Mouse (Mus musculus) neutrophil, adult 5-6 weeks (primary cell): ENCODE results near the gene Sapcd2. TPM values are rescaled to one million over a fixed set of nuclear protein-coding genes. Genes with fewer than 3 reads are reported as not detected.

Experiments used
- ATAC-seq: fragments of 151-379, 151-347 bp; 2 replicates; pipeline ENCODE4 v1.8.0; 2017; ENCODE audit warnings: mild to moderate bottlenecking, moderate TSS enrichment; ENCODE audit not compliant: insufficient number of reproducible peaks, poor library complexity, low FRiP score, severe bottlenecking; ENCODE audit errors: extremely low read depth
- total RNA-seq: library from RNA; stranded (forward); fragments of 200-1000 nt; gene quantifications from 2 replicates; pipeline ENCODE4 v1.2.3, GENCODE M21; 2017

Gene Sapcd2
- total RNA-seq, 1 experiment from 2014 or later: not detected

GRCm38 (mm10) chr2:25365091-25365761, 6.9 kb upstream of the Sapcd2 start, which contains the start of gene Uap1l1:
TSS of gene Uap1l1 (minus strand) at chr2:25365682.
- peak; percentile 76 for ATAC-seq

GRCm38 (mm10) chr2:25369996-25370395, 2.1 kb upstream of the Sapcd2 start:
- ATAC-seq: no peak

- no peak for ATAC-seq
Observed at GRCm38 (mm10) chr2:25372644-25373391, 697 bp downstream of the Sapcd2 start.

GRCm38 (mm10) chr2:25373431-25373830, 1.3 kb downstream of the Sapcd2 start:
- ATAC-seq: no peak

- ATAC-seq: peak; percentile 17; the same call in 1 of the 2 replicates
Observed at GRCm38 (mm10) chr2:25376589-25376988, 4.5 kb downstream of the Sapcd2 start.

GRCm38 (mm10) chr2:25384492-25384891, 12.4 kb downstream of the Sapcd2 start:
- ATAC-seq: no peak

- ATAC-seq: no peak
Observed at GRCm38 (mm10) chr2:25391266-25391665, 19.1 kb downstream of the Sapcd2 start.

- no peak for ATAC-seq
Observed at GRCm38 (mm10) chr2:25394281-25395221, 22.4 kb downstream of the Sapcd2 start.

GRCm38 (mm10) chr2:25395721-25396596, 23.8 kb downstream of the Sapcd2 start, which contains the start of gene Entpd2:
TSS of gene Entpd2 (plus strand) at chr2:25395874.
- no peak for ATAC-seq

GRCm38 (mm10) chr2:25396597-25396983, 24.5 kb downstream of the Sapcd2 start:
- no peak for ATAC-seq

GRCm38 (mm10) chr2:25397010-25397409, 24.9 kb downstream of the Sapcd2 start:
- ATAC-seq: no peak

GRCm38 (mm10) chr2:25398065-25398464, 25.9 kb downstream of the Sapcd2 start:
- no peak for ATAC-seq

GRCm38 (mm10) chr2:25399051-25399450, 26.9 kb downstream of the Sapcd2 start, which contains the start of gene Npdc1:
TSS of gene Npdc1 (plus strand) at chr2:25399351.
- no peak for ATAC-seq

GRCm38 (mm10) chr2:25400291-25400690, 28.2 kb downstream of the Sapcd2 start:
- no peak for ATAC-seq

GRCm38 (mm10) chr2:25400764-25401163, 28.6 kb downstream of the Sapcd2 start:
- no peak for ATAC-seq

- peak; percentile 48; the same call in 1 of the 2 replicates for ATAC-seq
Observed at GRCm38 (mm10) chr2:25402377-25402971, 30.4 kb downstream of the Sapcd2 start.

GRCm38 (mm10) chr2:25402972-25403601, 31.0 kb downstream of the Sapcd2 start:
- ATAC-seq: no peak
